Mouse (Mus musculus): ENCODE measurements around the gene Gm10272.

Gene Gm10272

GRCm38 (mm10) chr10:77706326-77706725 lies at the start of gene Gm10272:
Gene Gm10272, plus strand, starts transcription at chr10:77706626.
- H3K27me3 ChIP-seq (ENCODE audit: insufficient read depth, low read length), result no peaks in the 10 kb centered on the region
- no peaks in the 10 kb centered on the region for H3K36me3 ChIP-seq (ENCODE audit: insufficient read depth, low read length)
- no peaks in the 10 kb centered on the region for H3K4me1 ChIP-seq (replicated peaks; ENCODE audit: low read depth, low read length)
- TF ChIP-seq NANOG (IDR thresholded peaks at IDR 0.05; ENCODE audit: borderline replicate concordance, low read length) (no peak), POU5F1 (IDR thresholded peaks at IDR 0.05; ENCODE audit: borderline replicate concordance, low read length) (no peak), CTCF (conservative IDR thresholded peaks at IDR 0.05; ENCODE audit: low read length) (no peak)
- H3K4me3 ChIP-seq (replicated peaks; ENCODE audit: low read length), result no peak within 1 kb of the TSS
- peaks cover 33% of the 10 kb centered on the region for H3K9me3 ChIP-seq (ENCODE audit: low read length)

DNA sequence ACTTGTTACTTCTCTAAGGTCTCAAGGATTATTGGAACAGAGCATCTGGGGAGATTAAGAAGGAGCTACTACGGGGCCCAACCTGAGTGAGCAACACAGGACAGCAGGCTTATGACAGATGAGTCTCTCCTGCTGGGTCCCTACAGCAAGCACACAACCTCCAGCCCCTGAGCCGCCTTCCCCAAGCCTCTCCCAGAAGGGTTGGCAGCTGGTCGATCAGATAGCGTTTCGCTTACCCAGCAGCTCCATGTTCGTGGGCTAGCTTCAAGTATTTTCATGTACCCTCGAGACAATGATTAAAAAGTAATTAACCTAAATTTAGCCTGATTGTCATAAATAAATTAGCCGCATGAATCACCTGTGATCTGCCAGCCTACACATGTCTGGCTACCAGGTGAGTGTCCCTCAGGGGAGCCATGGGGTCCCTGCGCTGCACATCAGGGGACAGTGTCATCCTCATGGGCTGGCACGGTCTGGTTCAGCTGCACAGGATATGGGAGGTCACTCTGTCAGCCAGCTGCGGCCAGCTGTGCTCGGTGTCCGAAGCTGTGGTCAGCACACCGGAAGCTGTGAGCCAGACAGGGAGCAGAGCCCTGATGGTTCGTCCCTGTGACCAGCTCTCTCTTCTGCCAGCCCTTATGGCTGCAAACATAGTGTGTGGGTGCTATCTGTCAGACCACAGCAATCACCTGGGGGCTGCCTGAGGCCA lies 48.0 kb upstream of the Gm10272 start:
- peaks cover 16% of the 10 kb centered on the region for H3K27me3 ChIP-seq (ENCODE audit: insufficient read depth, low read length)
- H3K4me1 ChIP-seq (replicated peaks; ENCODE audit: low read depth, low read length), result no peaks in the 10 kb centered on the region; the same call in 1 of the 2 replicates
- TF ChIP-seq NANOG (IDR thresholded peaks at IDR 0.05; ENCODE audit: borderline replicate concordance, low read length), result no peak
- H3K4me3 ChIP-seq (replicated peaks; ENCODE audit: low read length), result no peak overlapping the region
- H3K36me3 ChIP-seq (ENCODE audit: insufficient read depth, low read length), result no peaks in the 10 kb centered on the region
- H3K9me3 ChIP-seq (ENCODE audit: low read length), result peaks cover 6% of the 10 kb centered on the region; the same call in 1 of the 2 replicates

DNA sequence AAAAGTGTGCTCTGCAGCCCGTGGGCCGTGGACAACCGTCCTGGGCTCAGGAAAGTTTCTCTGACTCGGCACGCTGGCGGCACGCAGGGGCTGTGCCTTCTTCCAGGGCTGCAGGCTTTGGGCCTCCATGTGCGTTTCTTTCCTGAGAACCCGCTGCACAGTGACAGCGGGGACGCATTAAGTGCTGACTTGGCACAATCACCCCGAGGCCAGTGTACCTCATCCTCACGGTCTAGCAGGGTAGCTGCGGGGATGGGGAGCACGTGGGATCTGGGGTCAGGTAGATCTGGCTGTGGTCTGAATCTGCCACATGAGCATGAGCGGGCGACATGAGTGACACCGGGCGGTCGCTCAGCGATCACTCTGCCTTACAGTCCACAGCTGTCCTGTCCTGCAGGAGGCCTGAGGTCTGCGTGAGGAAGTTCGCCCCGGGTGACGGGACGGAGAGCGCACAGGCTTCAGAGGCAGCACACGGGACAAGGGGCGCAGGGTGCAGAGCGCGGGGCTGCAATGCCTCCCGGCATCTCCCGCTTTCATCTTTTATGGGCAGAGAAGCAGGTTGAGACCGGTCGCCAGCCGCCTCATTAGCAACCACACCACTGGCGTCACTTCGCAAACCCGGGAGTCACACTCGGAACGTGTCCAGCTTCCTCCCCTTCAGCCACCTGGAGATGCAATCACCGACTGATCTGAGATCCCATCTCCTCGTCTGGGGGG lies 42.3 kb upstream of the Gm10272 start:
- Histone ChIP-seq H3K4me1 (replicated peaks; ENCODE audit: low read depth, low read length) (peaks cover 10% of the 10 kb centered on the region), H3K36me3 (ENCODE audit: insufficient read depth, low read length) (no peaks in the 10 kb centered on the region), H3K4me3 (replicated peaks; ENCODE audit: low read length) (peak overlapping the region; percentile 76), H3K9me3 (ENCODE audit: low read length) (no peaks in the 10 kb centered on the region), H3K27me3 (ENCODE audit: insufficient read depth, low read length) (peaks cover 37% of the 10 kb centered on the region)
- TF ChIP-seq NANOG (IDR thresholded peaks at IDR 0.05; ENCODE audit: borderline replicate concordance, low read length) (no peak), CTCF (conservative IDR thresholded peaks at IDR 0.05; ENCODE audit: low read length) (no peak), POU5F1 (IDR thresholded peaks at IDR 0.05; ENCODE audit: borderline replicate concordance, low read length) (no peak)

DNA sequence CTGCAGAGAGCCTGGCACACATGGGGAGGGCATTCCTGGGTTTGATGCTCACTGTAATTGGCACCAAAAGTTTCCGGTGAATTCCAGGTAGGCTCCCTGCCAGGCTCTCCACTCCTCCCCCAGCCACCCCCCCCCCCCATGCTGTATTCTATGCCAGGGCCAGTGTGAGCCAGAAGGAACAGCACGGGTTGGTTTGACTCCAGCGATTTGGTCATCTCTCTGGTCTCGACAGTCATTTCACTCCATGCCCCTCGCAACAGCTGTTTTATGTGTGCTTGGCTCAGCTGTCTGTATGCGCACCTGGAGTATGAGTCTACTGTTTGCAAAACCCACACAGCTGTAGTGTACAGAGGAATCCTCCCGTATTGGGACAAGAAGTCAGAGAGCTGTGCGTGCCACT lies 40.1 kb upstream of the Gm10272 start:
- H3K9me3 ChIP-seq (ENCODE audit: low read length), result no peaks in the 10 kb centered on the region
- TF ChIP-seq POU5F1 (IDR thresholded peaks at IDR 0.05; ENCODE audit: borderline replicate concordance, low read length) (no peak), NANOG (IDR thresholded peaks at IDR 0.05; ENCODE audit: borderline replicate concordance, low read length) (no peak), CTCF (conservative IDR thresholded peaks at IDR 0.05; ENCODE audit: low read length) (no peak)
- no peak overlapping the region for H3K4me3 ChIP-seq (replicated peaks; ENCODE audit: low read length)
- H3K4me1 ChIP-seq (replicated peaks; ENCODE audit: low read depth, low read length), result peaks cover 19% of the 10 kb centered on the region
- H3K36me3 ChIP-seq (ENCODE audit: insufficient read depth, low read length), result no peaks in the 10 kb centered on the region
- H3K27me3 ChIP-seq (ENCODE audit: insufficient read depth, low read length), result peaks cover 37% of the 10 kb centered on the region

DNA sequence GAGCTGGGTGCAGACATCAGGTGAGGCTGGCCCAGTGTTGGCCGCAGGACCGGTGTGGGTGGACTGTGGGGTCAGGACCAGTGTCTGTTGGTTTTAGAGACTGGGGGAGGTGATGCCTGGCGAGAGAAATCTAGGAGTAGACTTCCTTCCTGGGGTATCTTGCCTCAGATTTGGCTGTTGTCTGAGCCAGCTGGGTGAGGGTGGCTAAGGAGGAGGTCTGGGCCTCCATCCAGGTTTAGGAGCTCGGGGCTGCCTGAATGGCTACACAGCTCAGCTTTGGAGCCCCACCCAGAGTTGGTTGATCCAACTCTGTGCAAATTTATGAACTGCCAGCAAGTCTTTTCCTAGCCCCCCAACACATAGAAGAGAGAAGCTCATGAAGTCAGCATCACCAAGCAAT lies 39.0 kb upstream of the Gm10272 start:
- TF ChIP-seq NANOG (IDR thresholded peaks at IDR 0.05; ENCODE audit: borderline replicate concordance, low read length) (no peak), POU5F1 (IDR thresholded peaks at IDR 0.05; ENCODE audit: borderline replicate concordance, low read length) (no peak), CTCF (conservative IDR thresholded peaks at IDR 0.05; ENCODE audit: low read length) (no peak)
- Histone ChIP-seq H3K36me3 (ENCODE audit: insufficient read depth, low read length) (no peaks in the 10 kb centered on the region), H3K27me3 (ENCODE audit: insufficient read depth, low read length) (peaks cover 32% of the 10 kb centered on the region), H3K9me3 (ENCODE audit: low read length) (no peaks in the 10 kb centered on the region), H3K4me1 (replicated peaks; ENCODE audit: low read depth, low read length) (peaks cover 19% of the 10 kb centered on the region), H3K4me3 (replicated peaks; ENCODE audit: low read length) (no peak overlapping the region)

DNA sequence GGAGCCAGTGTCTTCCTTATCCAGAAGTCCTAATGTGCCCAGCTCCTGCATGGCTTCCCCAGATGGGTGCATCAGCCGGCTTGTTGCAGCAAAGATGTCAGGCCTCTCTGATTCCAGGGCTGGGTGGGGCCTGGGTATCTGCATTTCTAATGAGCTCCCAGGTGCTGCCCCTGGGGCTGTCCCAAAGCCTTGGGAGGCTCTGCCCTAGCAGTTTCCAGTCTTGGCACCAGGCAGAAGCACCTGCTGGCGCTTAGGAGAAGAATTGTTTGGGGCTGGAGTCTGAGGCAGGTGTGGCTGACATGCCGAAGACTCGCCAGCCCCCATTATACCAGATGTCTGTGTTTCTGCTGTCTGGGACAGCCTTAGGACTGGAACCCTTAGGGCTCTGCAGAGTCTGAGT lies 35.7 kb upstream of the Gm10272 start:
- H3K4me1 ChIP-seq (replicated peaks; ENCODE audit: low read depth, low read length), result peaks cover 23% of the 10 kb centered on the region
- no peaks in the 10 kb centered on the region for H3K36me3 ChIP-seq (ENCODE audit: insufficient read depth, low read length)
- H3K4me3 ChIP-seq (replicated peaks; ENCODE audit: low read length), result no peak overlapping the region
- H3K27me3 ChIP-seq (ENCODE audit: insufficient read depth, low read length), result peaks cover 22% of the 10 kb centered on the region
- no peak for TF ChIP-seq NANOG (IDR thresholded peaks at IDR 0.05; ENCODE audit: borderline replicate concordance, low read length)
- TF ChIP-seq CTCF (conservative IDR thresholded peaks at IDR 0.05; ENCODE audit: low read length), result no peak
- TF ChIP-seq POU5F1 (IDR thresholded peaks at IDR 0.05; ENCODE audit: borderline replicate concordance, low read length), result no peak
- H3K9me3 ChIP-seq (ENCODE audit: low read length), result no peaks in the 10 kb centered on the region

GRCm38 (mm10) chr10:77671519-77671918 lies 34.9 kb upstream of the Gm10272 start:
- H3K4me3 ChIP-seq (replicated peaks; ENCODE audit: low read length), result no peak overlapping the region
- no peaks in the 10 kb centered on the region for H3K36me3 ChIP-seq (ENCODE audit: insufficient read depth, low read length)
- H3K4me1 ChIP-seq (replicated peaks; ENCODE audit: low read depth, low read length), result peaks cover 23% of the 10 kb centered on the region
- TF ChIP-seq CTCF (conservative IDR thresholded peaks at IDR 0.05; ENCODE audit: low read length) (no peak), POU5F1 (IDR thresholded peaks at IDR 0.05; ENCODE audit: borderline replicate concordance, low read length) (no peak), NANOG (IDR thresholded peaks at IDR 0.05; ENCODE audit: borderline replicate concordance, low read length) (no peak)
- H3K9me3 ChIP-seq (ENCODE audit: low read length), result no peaks in the 10 kb centered on the region
- H3K27me3 ChIP-seq (ENCODE audit: insufficient read depth, low read length), result peaks cover 30% of the 10 kb centered on the region

DNA sequence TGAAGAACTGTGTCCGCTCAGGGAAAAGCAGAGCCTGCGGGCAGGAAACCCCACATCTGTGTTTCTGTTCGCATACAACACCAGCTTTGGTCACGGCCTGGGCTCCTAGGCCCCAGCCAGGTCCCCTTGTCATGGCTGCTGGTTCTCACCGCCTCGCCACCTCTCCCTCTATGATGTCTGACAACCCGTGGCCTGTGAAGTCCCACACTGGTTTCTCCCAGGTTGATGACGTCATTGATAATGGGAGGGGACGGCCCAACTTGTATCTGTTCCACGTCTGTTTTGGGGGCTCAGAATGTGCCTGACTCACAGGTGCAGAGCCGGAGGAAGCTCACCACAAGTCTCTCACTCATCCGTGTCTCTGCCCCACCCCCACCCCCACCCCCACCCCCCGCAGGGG lies 32.7 kb upstream of the Gm10272 start:
- TF ChIP-seq NANOG (IDR thresholded peaks at IDR 0.05; ENCODE audit: borderline replicate concordance, low read length), result no peak
- TF ChIP-seq POU5F1 (IDR thresholded peaks at IDR 0.05; ENCODE audit: borderline replicate concordance, low read length), result no peak
- no peak for TF ChIP-seq CTCF (conservative IDR thresholded peaks at IDR 0.05; ENCODE audit: low read length)
- peaks cover 34% of the 10 kb centered on the region for H3K4me1 ChIP-seq (replicated peaks; ENCODE audit: low read depth, low read length)
- H3K36me3 ChIP-seq (ENCODE audit: insufficient read depth, low read length), result no peaks in the 10 kb centered on the region
- H3K27me3 ChIP-seq (ENCODE audit: insufficient read depth, low read length), result peaks cover 45% of the 10 kb centered on the region
- H3K4me3 ChIP-seq (replicated peaks; ENCODE audit: low read length), result no peak overlapping the region
- no peaks in the 10 kb centered on the region for H3K9me3 ChIP-seq (ENCODE audit: low read length)

Data from E14TG2a.4 (cell line).